Comparison of ENCODE assay signal across 35 mouse cellular contexts in the genomic region with DNA sequence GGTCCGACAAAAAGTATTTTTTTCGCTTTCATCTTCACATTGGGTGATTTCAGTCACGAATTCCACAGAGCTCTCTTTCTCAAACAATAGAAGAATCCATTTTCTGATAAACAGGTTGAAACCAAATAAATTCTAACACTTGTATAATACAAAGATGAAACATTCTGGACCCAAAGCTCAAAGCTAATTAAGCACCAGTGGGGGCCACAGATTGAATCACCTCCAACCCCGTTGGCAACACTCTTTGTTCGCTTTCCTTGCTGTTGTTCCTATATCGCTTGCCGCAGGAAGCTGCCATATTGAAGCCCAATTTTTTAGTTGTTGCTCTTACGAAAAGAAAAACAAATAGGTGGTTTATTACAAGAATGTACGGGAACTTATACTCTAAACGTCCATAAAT.
"Had no signal": no experiment of that assay in that cellular context is flagged by ENCODE, and none has a peak within 500 bp of the region (broad histone marks: within the 10 kb centered on the region; RNA-seq: fewer than 3 reads in every experiment).

No protein-coding gene starts in this region.

- H3K36me3 ChIP-seq: heart, embryonic 10.5 days; heart, embryonic 12.5 days; heart, embryonic 13.5 days; heart, embryonic 15.5 days; hindbrain, embryonic 10.5 days; hindbrain, embryonic 12.5 days; hindbrain, embryonic 13.5 days; hindbrain, embryonic 15.5 days; intestine, embryonic 15.5 days; kidney, embryonic 15.5 days had no signal

- H3K4me2 ChIP-seq: heart, embryonic 11.5 days; heart, embryonic 12.5 days; heart, embryonic 13.5 days; heart, embryonic 15.5 days; hindbrain, embryonic 12.5 days; hindbrain, embryonic 13.5 days; hindbrain, embryonic 14.5 days; hindbrain, embryonic 15.5 days; intestine, embryonic 15.5 days; kidney, embryonic 15.5 days had no signal

- H3K9me3 ChIP-seq: heart, embryonic 10.5 days; heart, embryonic 12.5 days; heart, embryonic 13.5 days; heart, embryonic 15.5 days; hindbrain, embryonic 10.5 days; hindbrain, embryonic 12.5 days; hindbrain, embryonic 13.5 days; hindbrain, embryonic 15.5 days; intestine, embryonic 15.5 days; kidney, embryonic 15.5 days had no signal

- H3K4me3 ChIP-seq: heart, embryonic 10.5 days; heart, embryonic 12.5 days; heart, embryonic 13.5 days; heart, embryonic 15.5 days; hindbrain, embryonic 10.5 days; hindbrain, embryonic 12.5 days; hindbrain, embryonic 13.5 days; hindbrain, embryonic 15.5 days; intestine, embryonic 15.5 days; kidney, embryonic 15.5 days; layer of hippocampus, adult 2 months had no signal

- ATAC-seq: hindbrain, embryonic 16.5 days; hindbrain, postnatal 0 days; inflammation-experienced regulatory T-cells, adult 6 months; intestine, embryonic 15.5 days; intestine, embryonic 16.5 days; intestine, postnatal 0 days had no signal

- H3K27me3 ChIP-seq: heart, embryonic 12.5 days; heart, embryonic 13.5 days; heart, embryonic 15.5 days; hindbrain, embryonic 12.5 days; hindbrain, embryonic 13.5 days; hindbrain, embryonic 15.5 days; intestine, embryonic 15.5 days; kidney, embryonic 15.5 days had no signal

- H3K9ac ChIP-seq: heart, embryonic 12.5 days; heart, embryonic 13.5 days; heart, embryonic 15.5 days; hindbrain, embryonic 12.5 days; hindbrain, embryonic 13.5 days; hindbrain, embryonic 14.5 days; hindbrain, embryonic 15.5 days; intestine, embryonic 15.5 days; kidney, embryonic 15.5 days had no signal

- H3K4me1 ChIP-seq: hindbrain, embryonic 10.5 days; hindbrain, embryonic 12.5 days; hindbrain, embryonic 13.5 days; hindbrain, embryonic 15.5 days; kidney, embryonic 15.5 days had no signal

- DNase-seq: heart, postnatal 10 days; heart, postnatal 14 days; heart, postnatal 36 days; heart, postnatal 4 days; kidney, adult 11 months; kidney, adult 18-20 months; kidney, adult 2 months; kidney, adult 8-10 months; kidney, adult 9 months; kidney, postnatal 10 days; kidney, postnatal 14 days; kidney, postnatal 25 days; kidney, postnatal 36 days; kidney, postnatal 4 days; layer of hippocampus, adult 9-11 months; layer of hippocampus, postnatal 36 days had no signal

- H3K27ac ChIP-seq: heart, embryonic 10.5 days; heart, embryonic 13.5 days; heart, embryonic 15.5 days; hindbrain, embryonic 10.5 days; hindbrain, embryonic 12.5 days; hindbrain, embryonic 13.5 days; hindbrain, embryonic 14.5 days; hindbrain, embryonic 15.5 days; hindbrain, postnatal 0 days; intestine, embryonic 15.5 days; kidney, embryonic 15.5 days; kidney, postnatal 0 days had no signal
